Mouse (Mus musculus) small intestine, adult 2 months (tissue): ENCODE results near the gene Marf1.

ENCODE experiments used
- CTCF ChIP-seq: fragments of 200-500 bp; IDR thresholded peaks from 2 replicates; pipeline ENCODE4 v1.5.1; 2012; ENCODE audit warnings: low read depth, mild to moderate bottlenecking, control low read depth, inconsistent platforms, low read length, moderate library complexity, mixed read lengths; ENCODE audit not compliant: insufficient replicate concordance, insufficient read length; ENCODE audit errors: extremely low read depth
- POLR2A ChIP-seq: fragments of 200-500 bp; IDR thresholded peaks from 2 replicates; pipeline ENCODE4 v1.6.1; 2012; ENCODE audit warnings: low read depth, mild to moderate bottlenecking, control low read depth, inconsistent platforms, low read length, moderate library complexity

- TF ChIP-seq POLR2A (no peak), CTCF (no peak)
These were observed 31.8 kb downstream of the Marf1 start for GRCm38 (mm10) chr16:14131376-14131775.
